Mouse (Mus musculus): Measurements from ENCODE around the gene Ints1. TPM values are rescaled to one million over a fixed set of nuclear protein-coding genes. Genes with fewer than 3 reads are reported as not detected.

Gene Ints1
- total RNA-seq, 2 experiments from 2014 or later = 86.4 to 91.9 TPM

GRCm38 (mm10) chr5:139717723-139718122 is 57.8 kb downstream of the Ints1 start:
- peak; percentile 20 to 45 for DNase-seq

GRCm38 (mm10) chr5:139706496-139706895 is 69.0 kb downstream of the Ints1 start:
- DNase-seq = no peak

GRCm38 (mm10) chr5:139702905-139703304 is 72.6 kb downstream of the Ints1 start:
- DNase-seq = no peak

GRCm38 (mm10) chr5:139702236-139702635 is 73.2 kb downstream of the Ints1 start:
- DNase-seq = no peak

Small RNAs within 50 kb of the gene (microRNA-seq; reads per million reads assigned to microRNA genes)
- 2.8 to 4.5 reads per million in 2 experiments for gene Mir7037

Other genes with a start within 250 kb of the Ints1 start
- under 1 TPM in 1 of 2 experiments, not detected in 1; 0.12 TPM for gene Uncx, start 232.2 kb downstream of the Ints1 start, total RNA-seq (2021)
- gene Micall2, start 39.3 kb downstream of the Ints1 start, total RNA-seq (2021) = 1 to 10 TPM; 1.2 to 1.9 TPM
- gene Mafk, start 15.8 kb upstream of the Ints1 start, total RNA-seq (2021) = 1 to 10 TPM; 7.3 to 8.2 TPM
- gene Tmem184a, start 44.2 kb upstream of the Ints1 start, total RNA-seq (2021) = 1 to 10 TPM in 1 of 2 experiments, under 1 TPM in 1; 0.18 to 1.0 TPM
- gene Gm26938, start 50.7 kb upstream of the Ints1 start, total RNA-seq (2021) = not detected
- gene Psmg3, start 51.2 kb upstream of the Ints1 start, total RNA-seq (2021) = 10 to 100 TPM; 18.4 to 19.9 TPM
- 10 to 100 TPM; 28.3 to 29.6 TPM for gene Elfn1, start 132.3 kb upstream of the Ints1 start, total RNA-seq (2021)